Mouse (Mus musculus) kidney, postnatal 0 days (tissue): ENCODE data around the gene Myh10. TPM values are rescaled to one million over a fixed set of nuclear protein-coding genes. Genes with fewer than 3 reads are reported as not detected.
A peak's percentile ranks its signal among the peaks of the same experiment; 100 is the strongest.

Experiments used
- ATAC-seq: fragments of 200-750 bp; cut with Nextera tagmentation; replicated peaks from 2 replicates; pipeline ENCODE4 v1.8.0; 2017; ENCODE audit warnings: low read depth, moderate number of reproducible peaks, moderate TSS enrichment, moderate library complexity; ENCODE audit not compliant: low FRiP score
- DNase-seq: peaks from one replicate; pipeline ENCODE4 v3.0.0-alpha.2; 2016; ENCODE audit warnings: low spot score
- H3K27ac ChIP-seq: fragments of 300-500 bp; sonication (generic); 2 replicates; pipeline ENCODE4 v1.5.1; 2014; ENCODE audit warnings: mild to moderate bottlenecking
- H3K27me3 ChIP-seq: fragments of 300-500 bp; sonication (generic); 2 replicates; pipeline ENCODE4 v1.6.1; 2014; ENCODE audit warnings: low read length, mixed read lengths; ENCODE audit not compliant: insufficient read depth
- H3K36me3 ChIP-seq: fragments of 300-500 bp; sonication (generic); 2 replicates; pipeline ENCODE4 v1.6.1; 2014; ENCODE audit warnings: low read length, mixed read lengths; ENCODE audit not compliant: insufficient read depth
- H3K4me1 ChIP-seq: fragments of 300-500 bp; sonication (generic); replicated peaks from 2 replicates; pipeline ENCODE4 v1.6.1; 2014; ENCODE audit warnings: antibody characterized with exemption, low read length, mixed read lengths; ENCODE audit not compliant: insufficient read depth
- H3K4me2 ChIP-seq: fragments of 300-500 bp; sonication (generic); 2 replicates; pipeline ENCODE4 v1.6.1; 2014; ENCODE audit warnings: mild to moderate bottlenecking, low read length, moderate library complexity, mixed read lengths
- H3K4me3 ChIP-seq: fragments of 300-500 bp; sonication (generic); replicated peaks from 2 replicates; pipeline ENCODE4 v1.5.1; 2014; ENCODE audit warnings: low read depth, low read length
- H3K9ac ChIP-seq: fragments of 300-500 bp; sonication (generic); 2 replicates; pipeline ENCODE4 v1.6.1; 2014; ENCODE audit warnings: low read depth, low read length
- H3K9me3 ChIP-seq: fragments of 300-500 bp; sonication (generic); replicated peaks from 2 replicates; pipeline ENCODE4 v1.6.1; 2016; ENCODE audit warnings: low read length, inconsistent platforms, mixed read lengths
- CTCF ChIP-seq: IDR thresholded peaks from 2 replicates; pipeline ENCODE4 v1.5.1; 2016; ENCODE audit warnings: antibody characterized with exemption, low read depth, mild to moderate bottlenecking, moderate library complexity
- WGBS: fragments of 180-500 bp; shearing (Covaris S2); extraction: QIAGEN DNeasy Blood & Tissue Kit; methylation state at CpG from one replicate; pipeline ENCODE4 v1.1.7; 2014; 5-methylcytosine and 5-hydroxymethylcytosine counted together
- polyA plus RNA-seq: library from polyadenylated mRNA; unstranded; fragments of >200 nt; fragmentation: Nextera tagmentation; extraction: Ambion mirVana; gene quantifications from 2 replicates; pipeline ENCODE4 v1.2.1, GENCODE M21; 2015

The Myh10 gene
- polyA plus RNA-seq, 1 experiment from 2014 or later = 83.8 TPM

- H3K9ac ChIP-seq = no peak overlapping the region
- ATAC-seq = no peak
- no peak for DNase-seq
- no peaks in the 10 kb centered on the region for H3K27me3 ChIP-seq
- H3K36me3 ChIP-seq = peaks cover 52% of the 10 kb centered on the region
- H3K27ac ChIP-seq = no peak overlapping the region
- no peaks in the 10 kb centered on the region for H3K4me1 ChIP-seq
- H3K4me3 ChIP-seq = no peak overlapping the region
- no peak overlapping the region for H3K4me2 ChIP-seq
- TF ChIP-seq CTCF = no peak
- WGBS = 90% methylated on average over 5 of the region's 5 CpGs
- no peaks in the 10 kb centered on the region for H3K9me3 ChIP-seq
These were observed 148.2 kb downstream of the Myh10 start for GRCm38 (mm10) chr11:68839606-68840005.

DNA sequence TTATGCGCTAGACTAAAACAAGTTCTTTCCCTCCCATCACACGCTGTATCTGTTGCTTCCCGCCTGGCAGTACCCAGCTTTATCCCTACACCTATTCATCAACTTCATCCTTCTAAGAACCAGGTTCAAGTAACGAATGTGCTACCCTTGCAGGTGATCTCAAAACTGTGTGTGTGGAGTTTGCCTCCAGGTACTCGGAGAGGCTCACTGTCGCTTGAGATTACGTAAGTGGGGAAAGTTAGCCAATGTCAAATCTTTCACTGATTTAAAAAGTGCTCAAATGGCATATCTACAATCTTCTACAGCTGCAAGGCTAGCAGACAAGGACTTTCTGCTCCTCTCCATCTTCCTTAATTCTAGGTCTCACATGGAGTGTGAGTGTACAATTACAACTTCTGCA is 159.5 kb downstream of the Myh10 start:
- H3K4me2 ChIP-seq = peak overlapping the region; percentile 80
- peak overlapping the region; percentile 86 for H3K4me3 ChIP-seq
- H3K9ac ChIP-seq = 0 out of 2 replicates have a peak overlapping the region, but pooled peaks have one; percentile 40
- peaks cover 5% of the 10 kb centered on the region; the same call in 1 of the 2 replicates for H3K4me1 ChIP-seq
- WGBS = 66% methylated on average over 7 of the region's 7 CpGs
- H3K27ac ChIP-seq = no peak overlapping the region
- no peaks in the 10 kb centered on the region; the same call in 1 of the 2 replicates for H3K36me3 ChIP-seq
- no peak for DNase-seq
- TF ChIP-seq CTCF = no peak
- H3K9me3 ChIP-seq = no peaks in the 10 kb centered on the region
- H3K27me3 ChIP-seq = no peaks in the 10 kb centered on the region
- ATAC-seq = no peak

- peak overlapping the region; percentile 86 for H3K4me3 ChIP-seq
- H3K27ac ChIP-seq = peak overlapping the region; percentile 100
- no peak for TF ChIP-seq CTCF
- H3K36me3 ChIP-seq = no peaks in the 10 kb centered on the region; the same call in 1 of the 2 replicates
- peaks cover 5% of the 10 kb centered on the region; the same call in 1 of the 2 replicates for H3K4me1 ChIP-seq
- ATAC-seq (no peak), DNase-seq (peak; percentile 11)
- no peaks in the 10 kb centered on the region for H3K27me3 ChIP-seq
- H3K4me2 ChIP-seq = peak overlapping the region; percentile 80
- WGBS = 2% methylated on average over 13 of the region's 13 CpGs
- H3K9me3 ChIP-seq = no peaks in the 10 kb centered on the region
- peak overlapping the region; percentile 97 for H3K9ac ChIP-seq
These were observed 160.5 kb downstream of the Myh10 start for GRCm38 (mm10) chr11:68851644-68852485.

DNA sequence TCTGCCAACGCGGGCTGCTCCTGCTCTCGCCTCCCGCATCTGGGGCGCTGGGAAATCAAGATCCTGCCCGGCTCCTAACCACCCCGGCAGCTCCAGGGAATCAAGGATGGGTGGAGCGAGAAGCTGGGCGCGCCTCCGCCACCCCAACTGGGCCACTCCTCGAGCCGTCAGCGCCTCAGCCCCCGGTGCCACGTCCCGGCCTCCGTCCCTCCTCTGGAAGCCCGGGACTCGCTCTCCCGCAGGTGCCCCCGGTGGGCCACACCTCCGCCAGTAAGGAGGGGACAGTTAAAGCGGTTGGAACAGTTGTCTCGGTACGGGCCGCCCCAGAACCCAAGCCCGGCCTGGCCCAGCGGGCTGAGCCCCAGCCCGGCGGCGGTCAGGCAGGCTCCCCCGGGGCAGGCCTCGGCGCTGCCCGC is 161.1 kb downstream of the Myh10 start:
- under 1% methylated on average over 35 of the region's 36 CpGs for WGBS
- Histone ChIP-seq H3K36me3 (no peaks in the 10 kb centered on the region; the same call in 1 of the 2 replicates), H3K27ac (peak overlapping the region; percentile 100), H3K27me3 (no peaks in the 10 kb centered on the region), H3K4me2 (peak overlapping the region; percentile 80), H3K9ac (peak overlapping the region; percentile 97), H3K4me1 (peaks cover 5% of the 10 kb centered on the region; the same call in 1 of the 2 replicates), H3K4me3 (peak overlapping the region; percentile 86), H3K9me3 (no peaks in the 10 kb centered on the region)
- ATAC-seq (peak; percentile 52; the same call in 1 of the 2 replicates), DNase-seq (peak; percentile 75)
- no peak for TF ChIP-seq CTCF

- no peaks in the 10 kb centered on the region; the same call in 1 of the 2 replicates for H3K36me3 ChIP-seq
- H3K9me3 ChIP-seq = no peaks in the 10 kb centered on the region
- peak; percentile 99 for ATAC-seq
- peak overlapping the region; percentile 100 for H3K27ac ChIP-seq
- peak overlapping the region; percentile 97 for H3K9ac ChIP-seq
- TF ChIP-seq CTCF = no peak; the same call in 1 of the 2 replicates
- peak overlapping the region; percentile 86 for H3K4me3 ChIP-seq
- H3K4me1 ChIP-seq = peaks cover 5% of the 10 kb centered on the region; the same call in 1 of the 2 replicates
- 0% methylated on average over 42 of the region's 42 CpGs for WGBS
- H3K4me2 ChIP-seq = peak overlapping the region; percentile 80
- H3K27me3 ChIP-seq = no peaks in the 10 kb centered on the region
- peak; percentile 99 for DNase-seq
These were observed 161.6 kb downstream of the Myh10 start for GRCm38 (mm10) chr11:68852932-68853409.

- Histone ChIP-seq H3K27me3 (no peaks in the 10 kb centered on the region), H3K4me1 (peaks cover 5% of the 10 kb centered on the region; the same call in 1 of the 2 replicates), H3K9me3 (no peaks in the 10 kb centered on the region), H3K4me3 (peak overlapping the region; percentile 86), H3K9ac (peak overlapping the region; percentile 39; the same call in 1 of the 2 replicates), H3K27ac (peak overlapping the region; percentile 100), H3K36me3 (no peaks in the 10 kb centered on the region; the same call in 1 of the 2 replicates), H3K4me2 (peak overlapping the region; percentile 63)
- DNase-seq = peak; percentile 65
- 31% methylated on average over 14 of the region's 14 CpGs for WGBS
- ATAC-seq = no peak
- peak; percentile 34 for TF ChIP-seq CTCF
These were observed 162.4 kb downstream of the Myh10 start for GRCm38 (mm10) chr11:68853611-68854401.
